Mouse (Mus musculus) lung, postnatal 25 days (tissue): Measurements from ENCODE around the gene Cntrl.
A peak's percentile ranks its signal among the peaks of the same experiment; 100 is the strongest.

ENCODE experiments used
- DNase-seq: peaks from one replicate; pipeline ENCODE4 v3.0.0; 2022; ENCODE audit warnings: low spot score

The Cntrl gene

DNA sequence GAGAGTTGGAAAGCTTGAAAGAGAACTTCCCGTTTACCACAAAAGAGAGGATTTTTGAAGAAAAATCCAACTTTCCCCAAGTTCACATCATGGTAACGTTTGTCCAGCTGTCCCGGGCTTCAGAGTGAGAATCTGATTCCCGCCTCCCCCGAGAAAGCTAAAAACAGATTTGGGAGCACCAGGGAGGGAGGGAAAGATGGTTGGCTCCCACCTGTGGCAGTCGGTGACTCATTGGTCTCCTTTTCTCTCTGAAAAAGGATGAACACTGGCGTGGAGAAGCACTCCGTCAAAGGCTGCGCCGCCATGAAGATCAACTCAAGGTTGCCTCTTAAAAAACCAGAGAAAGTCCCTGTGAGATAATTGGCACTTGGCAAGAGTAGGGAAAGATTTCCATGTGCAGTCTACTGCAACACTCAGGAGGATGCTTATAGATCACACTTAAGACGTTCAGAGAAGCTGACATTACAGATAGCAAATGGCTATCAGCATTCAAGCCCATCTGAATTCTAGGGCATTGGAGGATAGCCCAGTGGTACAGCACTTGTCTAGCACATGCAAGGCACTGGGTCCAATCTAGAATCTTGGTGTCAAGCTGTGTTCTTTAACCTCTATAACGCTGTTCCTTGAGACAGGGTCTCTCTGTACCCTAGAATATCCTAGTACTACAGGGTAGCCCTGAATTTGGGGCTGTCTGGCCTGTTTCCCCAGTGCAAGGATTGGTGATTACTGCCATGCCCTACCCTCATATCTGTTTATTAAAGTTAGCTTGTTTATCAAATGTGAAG is 66.2 kb downstream of the Cntrl start:
- no peak for DNase-seq

DNA sequence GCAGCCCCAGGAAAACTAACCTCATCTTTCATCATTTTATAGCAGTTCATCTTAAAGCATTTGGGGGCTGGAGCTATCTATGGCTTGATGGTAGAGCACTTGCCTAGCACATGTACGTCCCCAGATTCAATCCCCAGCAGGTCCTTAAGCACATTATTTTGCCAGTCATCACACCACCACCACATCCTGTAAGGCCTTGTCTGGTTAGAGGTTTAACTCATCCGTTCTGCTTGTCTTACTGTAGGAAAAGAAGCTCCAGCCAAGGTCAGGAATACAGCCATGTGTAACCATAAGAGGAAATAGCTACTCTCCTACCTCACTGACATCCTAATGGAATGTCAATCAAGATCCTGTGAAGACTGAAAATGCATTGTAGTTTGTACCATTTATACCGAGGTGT is 68.9 kb downstream of the Cntrl start:
- DNase-seq, result no peak

DNA sequence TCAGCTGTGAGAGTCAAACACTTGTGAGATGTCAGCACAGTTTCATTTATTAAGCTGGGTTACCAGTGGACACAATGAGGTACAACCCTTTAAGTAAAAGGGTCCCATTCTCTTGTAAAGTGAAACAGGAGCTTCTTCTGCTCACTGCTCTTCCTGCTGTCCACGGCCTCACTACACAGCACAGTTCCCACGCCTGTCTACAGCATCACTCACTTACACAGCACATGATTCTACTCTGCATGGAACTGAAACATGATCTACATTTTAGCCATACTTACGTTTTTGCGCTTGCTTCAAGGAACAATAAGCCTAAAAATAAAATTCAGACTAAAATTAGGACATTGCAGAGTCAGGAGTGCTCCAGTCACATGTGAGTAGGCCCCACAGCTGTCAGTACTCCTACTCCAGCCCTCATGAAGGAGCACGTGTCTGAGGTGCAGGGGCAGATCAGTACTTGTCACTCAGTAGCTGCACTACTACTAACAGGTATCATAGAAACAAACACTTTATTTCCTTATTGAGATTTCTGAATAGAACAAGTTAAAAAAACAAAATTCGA is 73.9 kb downstream of the Cntrl start:
- no peak for DNase-seq

DNA sequence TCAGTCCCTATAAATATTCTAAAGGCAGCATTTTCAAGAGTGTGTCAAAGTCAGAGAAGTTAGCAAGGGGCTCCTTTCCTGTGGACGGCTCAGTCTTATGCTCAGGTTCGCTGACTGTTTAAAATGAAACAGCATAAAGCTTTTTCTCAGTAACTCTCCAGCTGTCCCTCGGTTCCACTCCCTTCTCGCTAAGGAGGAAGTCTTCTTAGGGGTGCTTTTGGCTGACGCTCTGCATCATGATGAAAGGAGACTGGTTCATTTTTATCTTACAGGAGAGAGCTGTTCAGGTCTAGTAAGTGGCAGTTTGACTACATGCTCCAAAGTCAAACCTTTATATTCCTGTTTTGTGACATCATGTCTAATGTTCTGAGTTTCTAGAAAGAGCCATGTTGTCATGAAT is 79.6 kb downstream of the Cntrl start:
- DNase-seq, result no peak

DNA sequence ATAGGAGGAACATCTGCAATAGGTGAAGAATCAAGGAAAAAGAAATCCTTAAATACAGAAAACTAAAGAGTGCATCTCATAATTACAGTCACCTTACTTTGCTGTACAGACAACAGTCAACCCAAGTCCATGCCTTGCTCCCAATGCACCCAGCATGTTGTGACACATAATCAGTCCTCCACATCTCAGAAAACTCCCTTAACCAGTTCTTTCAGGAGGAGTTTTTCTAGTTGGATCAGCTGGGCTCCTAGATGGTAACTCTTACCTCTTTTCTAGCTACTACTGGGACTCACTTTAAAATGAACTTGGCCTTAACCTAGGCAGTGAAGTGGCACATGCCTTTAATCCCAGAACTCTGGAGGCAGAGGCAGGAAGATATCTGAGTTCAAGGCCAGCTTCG is 84.7 kb downstream of the Cntrl start:
- no peak for DNase-seq

DNA sequence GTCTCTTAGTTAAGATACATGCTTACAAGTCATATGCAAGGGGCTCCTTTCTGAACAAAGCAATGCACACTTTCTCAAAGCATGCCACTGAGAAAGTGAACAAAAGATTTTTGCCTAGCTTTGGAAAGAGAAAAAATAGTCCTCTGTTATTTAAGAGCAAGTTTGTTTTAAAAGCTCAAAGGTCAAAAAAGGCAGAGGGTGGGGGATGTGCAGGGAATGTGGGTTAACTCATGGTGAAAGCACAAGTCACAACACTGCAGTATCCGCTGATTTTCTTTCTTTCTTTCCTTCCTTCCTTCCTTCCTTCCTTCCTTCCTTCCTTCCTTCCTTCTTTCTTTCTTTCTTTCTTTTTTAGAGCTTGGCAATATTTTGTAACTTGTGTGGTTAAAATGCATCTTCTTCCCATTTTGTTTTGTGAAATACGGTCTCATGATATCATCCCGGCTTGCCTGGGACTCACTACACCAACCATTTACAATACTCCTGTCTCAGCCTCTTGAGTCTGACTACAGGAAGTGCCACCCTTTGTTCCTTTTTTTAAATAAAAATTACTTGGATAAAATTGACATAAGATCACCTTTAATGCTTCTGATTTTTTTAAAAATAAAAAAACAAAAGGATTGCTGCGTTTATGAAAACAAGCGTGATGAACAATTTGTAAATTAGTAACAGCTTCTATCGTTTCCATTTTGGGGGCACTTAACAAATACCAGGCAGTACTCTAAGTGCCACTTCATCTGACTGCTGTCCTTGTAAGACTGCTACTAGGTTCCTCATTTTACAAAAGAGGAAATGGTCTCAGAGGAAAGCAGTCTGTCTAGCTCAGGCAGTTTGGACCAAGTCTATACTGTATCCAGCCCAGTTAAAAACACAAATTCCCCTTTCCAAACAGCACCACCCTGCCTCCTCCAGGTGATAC is 86.6 kb downstream of the Cntrl start:
- DNase-seq, result peak; percentile 38

GRCm38 (mm10) chr2:35199541-35199940 is 90.2 kb downstream of the Cntrl start:
- no peak for DNase-seq

GRCm38 (mm10) chr2:35199971-35200897 is 90.9 kb downstream of the Cntrl start:
- peak; percentile 23 for DNase-seq

DNA sequence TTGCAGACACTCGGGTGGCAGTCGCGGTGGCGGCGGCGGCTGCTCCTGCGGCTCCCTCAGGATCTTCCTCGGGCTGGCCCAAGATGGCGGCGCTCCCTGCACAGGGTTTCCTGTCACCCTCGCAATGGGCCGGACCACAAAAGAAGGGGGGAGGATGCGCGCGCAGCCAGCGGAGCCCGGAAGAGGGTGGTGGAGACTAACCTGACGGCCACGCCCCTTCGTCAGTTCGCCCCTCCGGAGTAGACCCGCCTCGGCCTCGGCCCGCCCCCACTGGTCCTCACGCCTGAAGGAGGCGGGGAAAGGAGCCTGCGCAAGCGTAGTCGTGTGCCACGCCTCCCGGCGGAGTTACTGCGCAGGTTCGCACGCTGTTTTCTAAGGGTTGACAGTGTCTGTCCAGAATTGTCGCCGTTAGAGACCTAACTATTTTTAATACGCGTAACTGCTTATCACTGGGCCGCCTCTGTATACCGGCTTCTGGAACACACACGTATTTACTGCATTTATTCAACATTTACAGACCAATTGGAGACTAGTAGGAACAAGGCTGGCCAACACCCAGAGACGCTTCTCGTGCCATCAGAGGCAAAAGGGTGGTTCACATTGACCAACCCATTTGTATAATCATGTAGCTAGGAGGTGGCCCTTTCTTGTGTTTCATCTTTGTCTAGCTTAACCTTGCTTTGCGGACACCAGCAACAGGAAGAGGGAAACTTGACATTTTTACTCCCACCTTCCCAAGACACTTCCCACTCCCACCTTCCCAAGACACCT is 91.8 kb downstream of the Cntrl start, which contains the start of gene Rab14:
Gene Rab14, minus strand, starts transcription at position 223 of the 771 bp plus-strand sequence.
- peak; percentile 100 for DNase-seq

DNA sequence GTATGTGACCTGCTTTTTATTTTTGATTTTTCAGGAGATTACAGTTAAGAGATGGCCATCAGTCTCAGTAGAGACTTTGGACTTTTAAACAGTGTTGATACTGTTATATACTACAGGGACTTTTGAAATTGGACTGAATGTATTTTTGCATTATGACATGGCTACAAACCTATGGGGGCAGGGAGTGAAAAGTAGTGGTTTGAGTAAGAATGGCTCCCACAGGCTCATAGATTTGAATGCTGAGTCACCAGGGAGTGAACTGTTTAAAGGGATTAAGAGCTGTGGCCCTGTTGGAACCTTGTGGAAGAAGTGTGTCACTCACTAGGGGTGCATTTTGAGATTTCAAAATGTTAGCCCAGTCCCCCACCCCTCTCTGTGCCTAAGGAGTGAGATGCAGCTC is 94.4 kb downstream of the Cntrl start:
- DNase-seq, result no peak

- no peak for DNase-seq
These were observed 97.5 kb downstream of the Cntrl start for GRCm38 (mm10) chr2:35206761-35207160.

DNA sequence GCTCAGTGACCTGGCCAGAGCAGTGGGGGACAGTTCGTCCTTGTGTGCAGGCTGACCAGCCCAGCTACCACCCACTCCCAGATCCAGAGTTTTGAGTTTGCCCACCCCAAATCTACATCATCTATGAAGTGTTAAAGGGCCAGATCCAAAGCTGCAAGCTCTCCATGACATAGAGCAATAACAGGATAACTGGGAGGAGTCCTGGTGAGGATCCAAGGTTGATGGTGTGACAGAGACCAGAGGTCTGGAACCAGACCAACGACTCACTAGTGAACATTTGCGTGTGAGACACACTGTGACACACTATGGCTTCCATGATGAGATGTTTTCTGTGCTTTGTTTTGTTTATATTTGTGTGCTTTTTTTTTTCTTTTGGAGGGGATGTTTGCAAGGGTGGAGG is 98.8 kb downstream of the Cntrl start:
- no peak for DNase-seq

DNA sequence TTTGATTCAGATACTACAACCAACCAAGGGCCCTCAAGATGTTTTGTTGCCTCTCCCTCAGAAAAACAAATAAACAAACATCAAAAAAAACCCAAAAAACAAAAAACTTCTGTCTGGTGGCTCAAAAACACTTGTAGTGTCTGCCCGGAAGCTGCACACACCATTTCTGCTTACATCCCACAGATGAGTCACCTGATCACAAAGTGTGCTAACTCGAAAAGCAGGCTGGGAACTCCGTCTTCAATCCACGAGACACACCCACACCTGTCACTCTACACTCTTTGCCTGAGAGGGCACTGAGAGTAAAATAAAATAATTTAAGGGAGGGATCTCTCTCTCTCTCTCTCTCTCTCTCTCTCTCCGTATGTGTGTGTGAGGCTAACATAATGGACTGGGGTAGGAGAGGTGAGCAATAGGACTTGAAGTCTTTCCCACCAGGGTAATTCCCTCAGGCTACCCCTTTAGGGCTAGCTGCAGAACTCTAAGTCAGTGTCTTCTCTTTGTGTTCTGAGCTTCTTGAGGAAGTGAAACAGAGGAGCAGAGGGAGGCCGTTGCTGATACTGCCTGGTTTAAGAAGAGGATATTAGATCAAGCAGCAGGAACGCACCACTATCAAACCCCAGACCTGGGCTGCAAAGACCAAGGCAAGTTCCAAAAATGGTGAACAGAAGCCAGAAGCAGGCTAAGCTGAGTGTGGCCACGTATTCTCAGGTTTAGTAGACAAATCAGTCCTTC is 99.8 kb downstream of the Cntrl start:
- peak; percentile 21 for DNase-seq

DNA sequence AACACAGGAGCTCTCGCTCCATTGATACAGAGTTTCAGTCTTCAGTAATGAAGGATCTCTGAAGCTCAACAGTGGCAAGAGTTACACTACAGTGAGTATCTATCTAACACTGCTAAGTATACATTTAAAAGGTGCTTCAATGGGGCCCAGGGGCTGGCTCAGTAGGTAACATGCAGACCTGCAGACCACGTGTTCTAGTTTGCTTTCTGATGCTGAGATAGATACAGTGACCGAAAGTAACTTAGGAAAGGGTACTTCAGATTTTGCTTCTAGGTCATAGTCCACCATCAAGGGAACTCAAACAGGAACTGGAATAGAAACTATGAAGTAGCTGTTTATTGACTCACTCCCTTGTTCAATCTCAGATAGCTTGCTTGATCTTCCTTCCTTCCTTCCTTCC is 102.4 kb downstream of the Cntrl start:
- DNase-seq, result no peak

DNA sequence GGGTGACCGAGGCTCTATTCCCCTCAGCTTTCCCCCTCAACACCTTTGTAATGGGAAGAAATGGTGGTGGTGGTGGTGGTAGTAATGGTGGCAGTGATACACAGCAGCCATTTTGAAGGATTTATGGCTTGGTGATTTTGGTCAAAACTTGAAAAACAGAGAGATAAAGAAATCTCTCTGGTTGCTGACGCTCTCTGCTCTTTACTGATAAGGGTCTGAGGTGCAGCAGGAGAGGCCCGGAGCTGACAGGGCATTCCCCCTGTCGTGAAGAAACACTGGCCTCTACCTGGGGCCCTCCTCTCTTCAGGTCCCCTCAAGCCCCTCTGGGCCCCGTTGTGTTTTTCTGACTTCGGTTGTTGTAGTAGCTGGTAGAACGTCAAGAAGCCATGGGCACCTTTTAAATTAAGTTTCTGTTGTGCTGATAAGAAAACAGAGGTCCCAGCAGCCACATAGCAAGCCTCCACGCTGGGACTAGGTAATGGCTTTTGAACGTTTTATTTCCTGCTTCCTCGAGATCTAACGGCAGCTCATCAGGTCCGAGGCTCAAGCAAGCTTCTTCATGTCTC is 104.1 kb downstream of the Cntrl start:
- no peak for DNase-seq

DNA sequence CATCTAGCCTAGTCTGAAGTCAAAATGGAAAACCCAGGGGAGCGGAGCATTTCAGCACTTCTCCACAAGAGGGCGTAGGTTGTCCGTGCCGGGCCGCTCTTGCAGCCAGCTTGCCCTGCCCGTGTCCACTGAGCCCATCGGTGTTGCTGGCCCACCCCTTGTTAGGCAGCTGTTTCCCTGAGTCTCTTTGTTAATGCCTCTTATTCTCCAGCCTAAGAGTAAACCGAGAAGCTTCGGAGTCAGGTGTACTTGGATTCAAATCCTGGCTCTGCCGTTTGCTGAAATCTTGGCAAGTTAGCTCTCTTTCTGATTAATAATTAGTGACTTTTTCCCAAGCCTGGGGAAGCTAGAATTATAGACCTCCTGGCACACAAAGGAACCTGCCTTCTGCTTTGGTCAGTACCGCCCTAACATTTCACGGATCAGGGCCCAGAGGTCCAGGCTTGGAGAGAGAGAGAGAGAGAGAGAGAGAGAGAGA is 105.6 kb downstream of the Cntrl start:
- DNase-seq, result peak; percentile 87

GRCm38 (mm10) chr2:35215363-35215762 is 106.1 kb downstream of the Cntrl start:
- no peak for DNase-seq

DNA sequence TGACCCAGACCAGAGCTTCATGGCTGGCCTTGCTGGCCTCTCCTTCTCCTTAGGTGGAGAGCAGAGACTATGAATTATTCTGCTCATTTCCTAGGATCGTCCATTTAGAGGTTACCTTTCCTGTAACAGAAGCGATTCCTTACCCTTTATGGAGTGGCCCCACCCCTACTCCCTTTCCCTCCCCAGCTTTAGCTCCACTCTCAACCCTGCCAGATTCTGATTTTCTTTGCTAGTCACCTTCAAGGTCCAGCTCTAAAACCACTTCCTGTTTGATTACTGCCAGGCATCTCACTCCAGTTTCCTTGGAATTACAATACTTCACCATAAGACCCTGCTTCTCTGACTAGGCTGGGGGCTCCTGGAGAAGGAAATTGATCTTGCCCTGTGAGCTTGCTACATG is 107.4 kb downstream of the Cntrl start:
- no peak for DNase-seq

DNA sequence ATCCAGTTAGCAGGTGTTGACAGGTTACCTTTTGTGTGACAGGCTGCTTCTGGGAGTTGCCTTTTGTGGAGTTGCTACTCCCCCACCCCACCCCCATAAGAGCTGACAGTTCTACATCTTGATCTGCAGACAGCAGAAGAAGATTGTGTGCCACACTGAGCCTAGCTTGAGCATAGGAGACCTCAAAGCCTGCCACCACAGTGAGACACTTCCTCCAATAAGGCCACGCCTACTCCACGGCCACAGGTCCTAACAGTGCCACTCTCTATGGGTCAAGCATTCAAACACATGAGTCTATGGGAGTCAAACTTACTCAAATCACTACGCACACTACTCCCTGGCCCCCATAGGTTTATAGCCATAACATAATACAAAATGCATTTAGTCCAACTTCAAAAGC is 109.4 kb downstream of the Cntrl start:
- DNase-seq, result no peak
